Mouse (Mus musculus): ENCODE results near the gene Mcm6. TPM values are rescaled to one million over a fixed set of nuclear protein-coding genes. Genes with fewer than 3 reads are reported as not detected.

The Mcm6 gene
- polyA plus RNA-seq, 1 experiment, result 11.5 TPM

DNA sequence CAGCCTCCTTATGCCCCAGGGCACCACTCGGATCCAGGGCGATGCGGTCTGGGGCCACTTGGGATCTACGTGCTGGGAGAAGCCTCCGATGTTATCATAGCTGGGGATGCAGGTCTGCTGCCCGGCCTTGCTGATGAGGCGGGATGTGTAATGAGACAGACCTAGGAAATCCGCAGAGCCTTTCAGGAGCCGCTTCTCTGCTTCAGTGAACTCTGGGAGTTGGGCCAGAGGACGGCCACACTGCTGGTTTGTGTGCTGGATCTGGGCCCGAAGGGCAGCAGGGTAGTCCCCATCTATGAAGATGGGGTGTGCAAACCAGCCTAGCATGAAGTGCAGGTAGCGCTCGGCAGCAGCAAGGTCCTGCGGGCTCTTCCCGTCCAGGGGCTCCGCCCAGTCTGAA lies 55.6 kb downstream of the Mcm6 start:
- DNase-seq, result no peak
- Histone ChIP-seq H3K4me1 (ENCODE audit: control insufficient read depth, insufficient read depth, low read length) (no peaks in the 10 kb centered on the region), H3K4me3 (replicated peaks; ENCODE audit: extremely low read depth, low read depth, low read length) (no peak overlapping the region)
- WGBS, result 92% methylated on average over 16 of the region's 16 CpGs
- no peak for TF ChIP-seq POLR2A (IDR thresholded peaks at IDR 0.05; ENCODE audit: borderline replicate concordance, extremely low read depth, low read depth, low read length)
- TF ChIP-seq CTCF (IDR thresholded peaks at IDR 0.05; ENCODE audit: insufficient read depth, low read length), result no peak

DNA sequence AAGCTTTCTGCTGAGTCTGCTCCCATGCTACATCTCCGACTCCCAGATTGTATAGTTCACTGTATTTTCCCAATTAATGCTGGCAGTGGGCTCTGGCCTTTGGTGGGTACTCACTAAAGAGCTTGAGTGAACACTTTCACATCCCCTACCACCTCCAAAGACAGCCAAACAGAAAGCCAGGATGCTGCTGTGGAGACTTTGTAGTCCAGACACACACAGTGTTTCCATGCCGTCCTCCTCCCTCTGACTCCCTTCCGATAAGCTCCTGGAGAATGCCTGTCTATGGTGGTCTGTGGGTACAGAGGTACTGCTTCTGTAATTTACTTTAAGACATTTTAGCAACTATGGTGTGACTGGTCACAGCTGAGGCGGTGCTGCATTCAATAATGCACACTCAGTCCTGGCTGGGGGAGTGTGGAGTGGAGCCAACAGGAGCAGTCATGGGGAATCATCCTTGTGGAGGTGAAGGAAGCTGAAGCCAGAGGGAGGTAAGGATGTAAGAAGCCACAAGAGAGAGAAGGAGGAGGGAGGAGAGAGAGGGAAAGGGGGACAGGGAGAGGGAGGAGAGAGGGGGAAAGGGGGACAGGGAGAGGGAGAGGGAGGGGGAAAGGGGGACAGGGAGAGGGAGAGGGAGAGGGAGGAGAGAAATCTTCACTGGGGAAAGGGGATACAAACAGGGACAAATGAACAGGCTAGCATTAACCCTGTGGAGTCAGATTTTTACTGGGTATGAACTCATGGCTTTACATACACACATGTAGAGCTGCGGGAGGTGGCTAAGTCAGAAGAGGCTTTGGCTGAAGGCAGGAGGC lies 63.5 kb downstream of the Mcm6 start:
- H3K4me1 ChIP-seq (ENCODE audit: control insufficient read depth, insufficient read depth, low read length), result no peaks in the 10 kb centered on the region
- 81% methylated on average over 5 of the region's 5 CpGs for WGBS
- no peak overlapping the region for H3K4me3 ChIP-seq (replicated peaks; ENCODE audit: extremely low read depth, low read depth, low read length)
- DNase-seq, result no peak
- TF ChIP-seq POLR2A (IDR thresholded peaks at IDR 0.05; ENCODE audit: borderline replicate concordance, extremely low read depth, low read depth, low read length) (no peak), CTCF (IDR thresholded peaks at IDR 0.05; ENCODE audit: insufficient read depth, low read length) (no peak)

DNA sequence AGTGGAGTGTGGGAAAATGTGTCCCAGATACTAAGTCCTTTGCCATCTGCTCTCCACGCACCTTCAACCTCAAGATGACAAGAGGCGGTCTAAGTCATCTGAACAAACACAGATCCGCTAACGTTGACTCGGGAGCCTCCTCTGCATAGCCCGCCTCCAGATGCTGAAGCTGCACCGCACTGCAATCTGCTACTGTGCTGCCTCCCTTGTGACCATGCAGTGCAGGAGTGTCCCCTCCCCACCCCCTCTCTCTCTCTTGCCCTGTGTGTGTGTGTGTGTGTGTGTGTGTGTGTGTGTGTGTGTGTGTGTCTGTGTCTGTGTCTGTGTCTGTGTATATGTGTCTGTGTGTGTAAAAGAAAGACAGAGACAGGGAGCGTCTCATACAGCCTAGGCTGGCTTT lies 64.2 kb downstream of the Mcm6 start:
- DNase-seq, result no peak
- Histone ChIP-seq H3K4me3 (replicated peaks; ENCODE audit: extremely low read depth, low read depth, low read length) (no peak overlapping the region), H3K4me1 (ENCODE audit: control insufficient read depth, insufficient read depth, low read length) (no peaks in the 10 kb centered on the region)
- WGBS, result 70% methylated on average over 8 of the region's 8 CpGs
- TF ChIP-seq POLR2A (IDR thresholded peaks at IDR 0.05; ENCODE audit: borderline replicate concordance, extremely low read depth, low read depth, low read length) (no peak), CTCF (IDR thresholded peaks at IDR 0.05; ENCODE audit: insufficient read depth, low read length) (no peak)

DNA sequence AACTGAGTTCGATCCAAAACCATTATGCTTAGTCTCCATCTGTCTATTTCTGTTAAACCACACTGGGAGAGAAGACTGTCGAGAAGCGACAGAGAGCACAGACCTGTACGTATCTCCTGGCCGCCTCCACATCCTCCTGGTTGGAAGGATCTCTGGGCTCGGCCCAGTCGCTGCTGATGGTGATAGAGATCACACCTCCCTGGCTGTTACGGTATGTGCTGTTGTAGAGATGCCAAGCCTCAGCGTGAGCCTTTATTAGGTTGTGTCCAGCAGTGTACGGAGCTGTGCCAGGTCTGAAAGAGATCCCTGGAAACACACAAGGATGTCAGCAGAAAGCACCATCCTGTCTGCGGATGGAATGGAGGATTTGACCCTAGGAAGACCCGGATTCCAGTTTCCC lies 65.9 kb downstream of the Mcm6 start:
- DNase-seq, result no peak
- WGBS, result 83% methylated on average over 12 of the region's 12 CpGs
- Histone ChIP-seq H3K4me1 (ENCODE audit: control insufficient read depth, insufficient read depth, low read length) (no peaks in the 10 kb centered on the region), H3K4me3 (replicated peaks; ENCODE audit: extremely low read depth, low read depth, low read length) (no peak overlapping the region)
- TF ChIP-seq POLR2A (IDR thresholded peaks at IDR 0.05; ENCODE audit: borderline replicate concordance, extremely low read depth, low read depth, low read length), result no peak
- no peak for TF ChIP-seq CTCF (IDR thresholded peaks at IDR 0.05; ENCODE audit: insufficient read depth, low read length)

DNA sequence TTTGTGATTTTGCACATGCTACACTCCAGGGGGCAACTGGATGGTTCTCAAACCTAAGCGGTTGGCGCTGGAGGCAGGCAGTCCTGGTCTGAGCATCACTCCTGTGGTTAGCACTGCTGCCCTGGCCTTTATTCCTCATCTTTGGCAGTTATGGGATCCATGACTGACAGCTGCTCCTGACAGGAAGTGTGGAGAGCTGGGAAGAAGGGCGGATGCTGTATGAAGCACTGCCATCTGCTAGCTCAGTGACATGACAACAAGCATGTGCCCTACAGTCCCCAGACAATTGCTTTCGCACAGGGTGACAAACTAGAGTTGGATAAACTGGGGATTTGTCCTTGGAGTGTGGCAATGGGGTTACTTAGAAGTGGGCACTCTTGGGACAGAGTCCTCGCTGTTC lies 69.2 kb downstream of the Mcm6 start:
- DNase-seq, result no peak
- no peak for TF ChIP-seq CTCF (IDR thresholded peaks at IDR 0.05; ENCODE audit: insufficient read depth, low read length)
- no peak for TF ChIP-seq POLR2A (IDR thresholded peaks at IDR 0.05; ENCODE audit: borderline replicate concordance, extremely low read depth, low read depth, low read length)
- Histone ChIP-seq H3K4me3 (replicated peaks; ENCODE audit: extremely low read depth, low read depth, low read length) (no peak overlapping the region), H3K4me1 (ENCODE audit: control insufficient read depth, insufficient read depth, low read length) (no peaks in the 10 kb centered on the region)
- WGBS, result 90% methylated on average over 5 of the region's 5 CpGs

DNA sequence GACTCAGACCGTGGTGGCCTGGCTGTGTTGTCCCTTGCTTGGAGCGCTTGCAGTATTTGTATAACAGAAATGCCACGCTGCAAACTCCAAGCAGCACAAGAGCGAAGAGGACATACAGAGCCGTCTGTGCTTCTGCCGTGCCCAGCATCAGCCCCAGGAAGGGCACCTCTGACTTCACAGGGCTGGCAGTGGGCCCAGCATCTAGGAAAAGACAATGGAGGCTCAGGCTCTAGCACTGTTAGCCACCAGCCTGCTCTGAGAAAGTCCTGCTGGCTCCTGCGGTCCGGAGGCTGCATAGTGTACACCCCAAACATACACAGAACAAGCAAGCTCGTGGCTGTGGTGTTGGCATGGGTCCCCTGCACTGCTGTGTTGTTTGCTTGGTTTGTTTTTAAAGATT lies 74.3 kb downstream of the Mcm6 start:
- WGBS, result 65% methylated on average over 9 of the region's 9 CpGs
- H3K4me1 ChIP-seq (ENCODE audit: control insufficient read depth, insufficient read depth, low read length), result no peaks in the 10 kb centered on the region
- no peak for TF ChIP-seq CTCF (IDR thresholded peaks at IDR 0.05; ENCODE audit: insufficient read depth, low read length)
- TF ChIP-seq POLR2A (IDR thresholded peaks at IDR 0.05; ENCODE audit: borderline replicate concordance, extremely low read depth, low read depth, low read length), result no peak
- DNase-seq, result no peak
- no peak overlapping the region for H3K4me3 ChIP-seq (replicated peaks; ENCODE audit: extremely low read depth, low read depth, low read length)

DNA sequence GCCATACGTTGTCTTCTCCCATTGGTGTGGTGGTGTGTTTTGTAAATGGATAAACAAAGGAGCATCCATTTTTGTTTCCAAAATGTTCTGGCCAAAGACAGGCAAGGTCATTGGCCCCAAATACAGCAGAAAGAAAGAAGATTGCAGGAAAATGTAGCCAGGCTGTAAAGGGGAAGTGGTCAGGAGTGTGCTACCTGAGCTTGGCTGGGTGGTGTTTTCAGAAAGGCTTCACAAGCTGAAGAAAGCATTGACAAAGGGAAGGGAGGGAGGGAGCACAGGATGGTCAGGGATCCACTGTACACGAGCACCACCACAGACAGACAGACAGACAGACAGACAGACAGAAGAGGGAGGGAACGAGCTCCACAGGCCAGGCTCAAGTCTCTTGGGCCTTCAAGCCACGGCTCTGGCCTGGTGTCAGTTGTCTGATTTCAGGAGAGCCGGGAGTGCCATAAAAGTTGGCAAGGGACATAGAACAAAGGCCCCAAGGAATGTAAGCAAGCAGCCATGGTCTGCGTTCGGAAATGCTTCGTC lies 75.2 kb downstream of the Mcm6 start:
- no peak for TF ChIP-seq POLR2A (IDR thresholded peaks at IDR 0.05; ENCODE audit: borderline replicate concordance, extremely low read depth, low read depth, low read length)
- no peak for TF ChIP-seq CTCF (IDR thresholded peaks at IDR 0.05; ENCODE audit: insufficient read depth, low read length)
- 82% methylated on average over 8 of the region's 8 CpGs for WGBS
- Histone ChIP-seq H3K4me3 (replicated peaks; ENCODE audit: extremely low read depth, low read depth, low read length) (no peak overlapping the region), H3K4me1 (ENCODE audit: control insufficient read depth, insufficient read depth, low read length) (no peaks in the 10 kb centered on the region)
- no peak for DNase-seq

DNA sequence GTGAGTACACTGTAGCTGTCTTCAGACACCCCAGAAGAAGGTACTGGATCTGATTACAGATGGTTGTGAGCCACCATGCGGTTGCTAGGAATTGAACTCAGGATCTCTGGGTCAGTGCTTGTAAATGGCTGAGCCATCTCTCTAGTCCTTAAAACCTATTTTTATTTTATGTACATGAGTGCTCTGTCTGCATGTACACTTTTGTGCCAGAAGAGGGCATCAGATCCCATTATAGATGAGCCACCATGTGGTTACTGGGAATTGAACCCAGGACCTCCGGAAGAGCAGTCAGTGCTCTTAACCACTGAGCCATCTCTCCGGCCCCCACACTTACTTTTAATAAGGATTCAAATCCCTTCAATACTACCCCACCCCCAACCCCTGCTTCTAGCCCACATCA lies 76.5 kb downstream of the Mcm6 start:
- DNase-seq, result no peak
- WGBS, result 93% methylated on average over 3 of the region's 3 CpGs
- TF ChIP-seq POLR2A (IDR thresholded peaks at IDR 0.05; ENCODE audit: borderline replicate concordance, extremely low read depth, low read depth, low read length) (no peak), CTCF (IDR thresholded peaks at IDR 0.05; ENCODE audit: insufficient read depth, low read length) (no peak)

DNA sequence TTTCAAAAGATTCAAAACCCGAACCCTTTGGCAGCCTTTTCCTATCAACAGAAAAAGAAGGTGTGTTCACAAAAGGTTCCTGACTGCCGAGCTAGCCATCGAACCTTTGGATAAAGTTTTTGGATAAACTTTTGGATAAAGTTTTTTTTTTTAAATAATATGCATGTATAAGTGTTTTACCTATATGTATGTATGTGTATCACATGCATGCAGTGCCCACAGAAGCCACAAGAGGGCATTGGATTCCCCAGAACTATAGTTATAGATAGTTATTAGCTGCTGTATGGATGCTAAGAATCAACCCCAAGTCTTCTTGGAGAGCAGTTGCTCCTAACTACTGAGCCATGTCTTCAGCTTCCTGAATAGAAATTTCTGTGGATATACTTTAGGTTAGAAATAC lies 77.7 kb downstream of the Mcm6 start:
- no peak for DNase-seq
- H3K4me3 ChIP-seq (replicated peaks; ENCODE audit: extremely low read depth, low read depth, low read length), result no peak overlapping the region
- WGBS, result 100% methylated on average over 3 of the region's 3 CpGs

More for the DNA sequence above, 76.5 kb downstream of the Mcm6 start:
- Histone ChIP-seq H3K4me3 (replicated peaks; ENCODE audit: extremely low read depth, low read depth, low read length) (no peak overlapping the region), H3K4me1 (ENCODE audit: control insufficient read depth, insufficient read depth, low read length) (no peaks in the 10 kb centered on the region)

More for the DNA sequence above, 77.7 kb downstream of the Mcm6 start:
- TF ChIP-seq POLR2A (IDR thresholded peaks at IDR 0.05; ENCODE audit: borderline replicate concordance, extremely low read depth, low read depth, low read length) (no peak), CTCF (IDR thresholded peaks at IDR 0.05; ENCODE audit: insufficient read depth, low read length) (no peak)
- H3K4me1 ChIP-seq (ENCODE audit: control insufficient read depth, insufficient read depth, low read length), result no peaks in the 10 kb centered on the region

Other genes with a start within 250 kb of the Mcm6 start
- 17.0 and 19.2 TPM in 2 replicates for gene Ubxn4, start 115.7 kb downstream of the Mcm6 start, polyA plus RNA-seq (2012; rRNA removed)
- 0.09 and 0.17 TPM in 2 replicates for gene Lct, start 31.3 kb downstream of the Mcm6 start, polyA plus RNA-seq (2012; rRNA removed)
- gene Dars, start 57.7 kb upstream of the Mcm6 start, polyA plus RNA-seq (2012; rRNA removed), result 8.9 and 12.2 TPM in 2 replicates
- gene Cxcr4, start 232.6 kb upstream of the Mcm6 start, polyA plus RNA-seq (2012; rRNA removed), result 163 and 178 TPM in 2 replicates

All from lung, adult 2 months (tissue).